In genomic region chr11:74649647-74650551, GRCm38 (mm10) we compare ENCODE assay signal across 8 mouse cellular contexts. TPM values are rescaled to one million over a fixed set of nuclear protein-coding genes. Genes with fewer than 3 reads are reported as not detected.
DNase-seq lines count a peak whose midpoint lies in the region; ATAC-seq and TF ChIP-seq lines count a peak whose summit lies in the region.

No protein-coding gene starts in this region.

- 1% methylated on average over 53 of the region's 53 CpGs for WGBS in bone marrow, adult 2 months
- 2% methylated on average over 50 of the region's 53 CpGs for WGBS in forebrain, embryonic 15.5 days
- under 1% methylated on average over 53 of the region's 53 CpGs for WGBS in kidney, adult 2 months
- WGBS in lung, adult 2 months: 1% methylated on average over 53 of the region's 53 CpGs
- 1% methylated on average over 53 of the region's 53 CpGs for WGBS in olfactory bulb, adult 2 months

- H3K36me3 ChIP-seq in forebrain, embryonic 15.5 days: no peaks in the 10 kb centered on the region
- no peaks in the 10 kb centered on the region for H3K36me3 ChIP-seq in kidney, adult 2 months (ENCODE audit: control insufficient read depth, insufficient read depth, low read length)

- DNase-seq in cerebellum, postnatal 4 days (ENCODE audit: low spot score in 2 of 2): no peak
- DNase-seq in 3T3-L1 (ENCODE audit: low read depth, low spot score): peak; percentile 50
- peak; percentile 94 for DNase-seq in kidney, adult 2 months
- peak; percentile 27 for DNase-seq in lung, adult 2 months

- 0 out of 2 replicates have a peak, but pooled peaks have one; percentile 11 for TF ChIP-seq POLR2A in bone marrow, adult 2 months (IDR thresholded peaks at IDR 0.05; ENCODE audit: borderline replicate concordance, control insufficient read depth, low read depth, low read length)
- TF ChIP-seq POLR2A in kidney, adult 2 months (IDR thresholded peaks at IDR 0.05; ENCODE audit: low read depth, low read length): no peak
- no peak for TF ChIP-seq POLR2A in lung, adult 2 months (IDR thresholded peaks at IDR 0.05; ENCODE audit: borderline replicate concordance, extremely low read depth, low read depth, low read length)
- no peak for TF ChIP-seq POLR2A in olfactory bulb, adult 2 months (IDR thresholded peaks at IDR 0.05; ENCODE audit: insufficient read depth, low read depth, low read length)

- no peaks in the 10 kb centered on the region for H3K9me3 ChIP-seq in forebrain, embryonic 15.5 days

- peak overlapping the region; percentile 66; the same call in 1 of the 2 replicates for H3K27ac ChIP-seq in bone marrow, adult 2 months (ENCODE audit: control insufficient read depth, insufficient read depth, low read depth, low read length, poor library complexity)
- peak overlapping the region; percentile 75; the same call in 1 of the 2 replicates for H3K27ac ChIP-seq in forebrain, embryonic 15.5 days (replicated peaks)
- H3K27ac ChIP-seq in kidney, adult 2 months (ENCODE audit: insufficient read depth, low read depth, low read length): peak overlapping the region; percentile 95
- peak overlapping the region; percentile 2; the same call in 1 of the 2 replicates for H3K27ac ChIP-seq in olfactory bulb, adult 2 months (ENCODE audit: insufficient read depth, low read depth, low read length)

- peak overlapping the region; percentile 85 for H3K9ac ChIP-seq in forebrain, embryonic 15.5 days (replicated peaks)

- peak overlapping the region; percentile 82 for H3K4me3 ChIP-seq in bone marrow, adult 2 months (replicated peaks; ENCODE audit: control insufficient read depth, low read depth, low read length)
- H3K4me3 ChIP-seq in forebrain, embryonic 15.5 days: peak overlapping the region; percentile 100
- H3K4me3 ChIP-seq in kidney, adult 2 months (ENCODE audit: insufficient read depth, low read depth, low read length): peak overlapping the region; percentile 95
- H3K4me3 ChIP-seq in lung, adult 2 months (replicated peaks; ENCODE audit: extremely low read depth, low read depth, low read length): peak overlapping the region; percentile 65
- peak overlapping the region; percentile 78 for H3K4me3 ChIP-seq in olfactory bulb, adult 2 months (ENCODE audit: insufficient read depth, low read depth, low read length)

- peaks cover 1% of the 10 kb centered on the region for H3K4me1 ChIP-seq in bone marrow, adult 2 months (ENCODE audit: control insufficient read depth, insufficient read depth, low read length)
- H3K4me1 ChIP-seq in forebrain, embryonic 15.5 days: peaks cover 28% of the 10 kb centered on the region
- H3K4me1 ChIP-seq in kidney, adult 2 months (ENCODE audit: control insufficient read depth, insufficient read depth, low read length): peaks cover 34% of the 10 kb centered on the region
- H3K4me1 ChIP-seq in lung, adult 2 months (ENCODE audit: control insufficient read depth, insufficient read depth, low read length): peaks cover 13% of the 10 kb centered on the region
- H3K4me1 ChIP-seq in olfactory bulb, adult 2 months (ENCODE audit: control insufficient read depth, insufficient read depth, low read length): peaks cover 35% of the 10 kb centered on the region

- peak overlapping the region; percentile 86 for H3K4me2 ChIP-seq in forebrain, embryonic 15.5 days (replicated peaks)

- TF ChIP-seq CTCF in bone marrow, adult 2 months (IDR thresholded peaks at IDR 0.05; ENCODE audit: control insufficient read depth, insufficient read depth, low read length): no peak
- TF ChIP-seq CTCF in kidney, adult 2 months (conservative IDR thresholded peaks at IDR 0.05; ENCODE audit: insufficient read depth, insufficient read length, low read depth, low read length): no peak
- no peak for TF ChIP-seq CTCF in lung, adult 2 months (IDR thresholded peaks at IDR 0.05; ENCODE audit: insufficient read depth, low read length)
- no peak for TF ChIP-seq CTCF in olfactory bulb, adult 2 months (IDR thresholded peaks at IDR 0.05; ENCODE audit: insufficient read depth, low read depth, low read length)

- no peaks in the 10 kb centered on the region for H3K27me3 ChIP-seq in forebrain, embryonic 15.5 days
- H3K27me3 ChIP-seq in kidney, adult 2 months (replicated peaks; ENCODE audit: control insufficient read depth, insufficient read depth, low read length): no peaks in the 10 kb centered on the region

- ATAC-seq in cerebellum, adult (ENCODE audit: insufficient number of reproducible peaks, low FRiP score, low TSS enrichment): peak; percentile 32; the same call in 1 of the 2 replicates
- peak; percentile 55 for ATAC-seq in forebrain, embryonic 15.5 days (replicated peaks)

RNA-seq across cellular contexts. Expression of gene Cluh, which starts 0.6 kb away (rescaled TPM):
- 15.7 and 34.1 TPM in 2 replicates for polyA plus RNA-seq in bone marrow, adult 2 months (2011; ENCODE audit: insufficient read depth, insufficient read length, low replicate concordance, missing spikeins)
- polyA plus RNA-seq in forebrain, embryonic 15.5 days (2015; fragmentation: Nextera tagmentation; extraction: Ambion mirVana): 11.9 and 12.5 TPM in 2 replicates
- 115 and 119 TPM in 2 replicates for polyA plus RNA-seq in kidney, adult 2 months (2012; rRNA removed)
- polyA plus RNA-seq in lung, adult 2 months (2012; rRNA removed): 28.9 and 36.2 TPM in 2 replicates
- polyA plus RNA-seq in olfactory bulb, adult 2 months (2012; ENCODE audit: insufficient read depth, insufficient read length, low replicate concordance, missing spikeins): not detected in 2 replicates

RNA-seq across cellular contexts. Expression of gene Ccdc92b, which starts 30.5 kb away (rescaled TPM):
- polyA plus RNA-seq in bone marrow, adult 2 months (2011; ENCODE audit: insufficient read depth, insufficient read length, low replicate concordance, missing spikeins): 8.2 and 9.7 TPM in 2 replicates
- polyA plus RNA-seq in forebrain, embryonic 15.5 days (2015; fragmentation: Nextera tagmentation; extraction: Ambion mirVana): 3.1 and 3.7 TPM in 2 replicates
- 0.13 and 0.18 TPM in 2 replicates for polyA plus RNA-seq in kidney, adult 2 months (2012; rRNA removed)
- polyA plus RNA-seq in lung, adult 2 months (2012; rRNA removed): 0.51 TPM in 2 replicates
- not detected in 2 replicates for polyA plus RNA-seq in olfactory bulb, adult 2 months (2012; ENCODE audit: insufficient read depth, insufficient read length, low replicate concordance, missing spikeins)

RNA-seq across cellular contexts. Expression of gene Rap1gap2, which starts 39.2 kb away (rescaled TPM):
- polyA plus RNA-seq in bone marrow, adult 2 months (2011; ENCODE audit: insufficient read depth, insufficient read length, low replicate concordance, missing spikeins): 3.4 and 9.9 TPM in 2 replicates
- polyA plus RNA-seq in forebrain, embryonic 15.5 days (2015; fragmentation: Nextera tagmentation; extraction: Ambion mirVana): 8.9 and 10.1 TPM in 2 replicates
- 24.9 and 29.4 TPM in 2 replicates for polyA plus RNA-seq in kidney, adult 2 months (2012; rRNA removed)
- 7.0 and 8.9 TPM in 2 replicates for polyA plus RNA-seq in lung, adult 2 months (2012; rRNA removed)
- not detected in 2 replicates for polyA plus RNA-seq in olfactory bulb, adult 2 months (2012; ENCODE audit: insufficient read depth, insufficient read length, low replicate concordance, missing spikeins)

Comparison
In these comparisons a context has a peak if more than half of its experiments do, and no peak if none do; other contexts are left out.
1. DNase-seq: peak in 3T3-L1 (single experiment), kidney, adult 2 months (single experiment) and lung, adult 2 months (single experiment); none in cerebellum, postnatal 4 days (0 of 2).
2. H3K27ac ChIP-seq: peak in every context shown above with its lines; median percentile 95 in kidney, adult 2 months; 75 in forebrain, embryonic 15.5 days; 66 in bone marrow, adult 2 months; 2 in olfactory bulb, adult 2 months.
3. Peak in every context shown above with its lines, with median percentiles within 50 percentile points of each other: H3K4me3 ChIP-seq.